22 mouse cellular contexts compared by ENCODE assay signal in the genomic region with DNA sequence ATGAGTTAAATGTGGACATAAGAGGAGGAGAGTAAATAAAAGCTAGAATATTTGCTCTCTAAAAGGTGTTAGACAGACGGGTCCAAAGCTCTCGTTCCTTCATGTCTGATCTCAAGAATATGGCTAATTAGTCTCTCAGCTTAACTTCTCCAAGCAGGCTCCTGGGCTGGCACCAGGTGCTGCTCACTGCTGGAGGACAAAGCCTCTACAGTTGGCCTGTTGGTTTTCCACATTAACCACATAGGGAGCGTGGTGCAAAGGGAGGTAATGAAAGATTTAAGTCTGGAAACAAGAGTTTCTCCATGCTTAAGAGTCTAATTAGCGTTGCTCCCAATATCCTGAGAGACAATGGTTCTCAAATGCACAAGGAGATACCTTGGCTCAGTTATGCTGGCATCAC.
DNase-seq lines count a peak whose midpoint lies in the region; ATAC-seq and TF ChIP-seq lines count a peak whose summit lies in the region.
"Had no signal": no experiment of that assay in that cellular context is flagged by ENCODE, and none has a peak within 500 bp of the region (broad histone marks: within the 10 kb centered on the region; RNA-seq: fewer than 3 reads in every experiment).

No protein-coding gene starts in this region.

- H3K4me3 ChIP-seq in heart, postnatal 0 days (ENCODE audit: low read depth, low read length): no peak overlapping the region
- H3K4me3 ChIP-seq in heart, embryonic 12.5 days: no peak overlapping the region
- H3K4me3 ChIP-seq in limb, embryonic 12.5 days (replicated peaks): no peak overlapping the region
- H3K4me3 ChIP-seq: embryonic facial prominence, embryonic 13.5 days; embryonic facial prominence, embryonic 15.5 days; erythroblast, embryonic 14.5 days; forebrain, embryonic 10.5 days; forebrain, embryonic 12.5 days had no signal

- no peak for TF ChIP-seq EP300 in heart, postnatal 0 days (IDR thresholded peaks at IDR 0.05; ENCODE audit: low read depth)

- no peak for ATAC-seq in heart, postnatal 0 days (ENCODE audit: insufficient read depth, low read depth)
- no peak for ATAC-seq in heart, embryonic 12.5 days (ENCODE audit: insufficient number of reproducible peaks, low FRiP score)
- ATAC-seq in limb, embryonic 12.5 days (ENCODE audit: insufficient number of reproducible peaks, insufficient read depth, low FRiP score, low TSS enrichment, low read depth): peak; percentile 31; the same call in 1 of the 2 replicates
- no peak for ATAC-seq in frontal cortex, adult (ENCODE audit: low TSS enrichment)
- ATAC-seq: forebrain, embryonic 16.5 days had no signal

- WGBS in heart, postnatal 0 days: 89% methylated on average over 4 of the region's 4 CpGs
- WGBS in heart, embryonic 12.5 days: 85% methylated on average over 4 of the region's 4 CpGs
- WGBS in limb, embryonic 12.5 days: 38% methylated on average over 4 of the region's 4 CpGs

- DNase-seq in heart, postnatal 0 days (ENCODE audit: low spot score): no peak
- peak; percentile 59 for DNase-seq in brain, embryonic 14.5 days (ENCODE audit: low read depth)
- DNase-seq in forelimb bud, embryonic 11.5 days (ENCODE audit: low read depth, low spot score): peak; percentile 37
- no peak for DNase-seq in frontal cortex, postnatal 14 days (ENCODE audit: low spot score in 2 of 2)
- no peak for DNase-seq in ovary, postnatal 36 days (ENCODE audit: low spot score)
- DNase-seq: adrenal gland, adult 2 months; adrenal gland, postnatal 10 days; adrenal gland, postnatal 25 days; cerebellum, adult 11-12 months; cerebellum, adult 2 months; cerebellum, adult 9-10 months; cerebellum, postnatal 10 days; cerebellum, postnatal 25 days had no signal

- no peak overlapping the region for H3K9ac ChIP-seq in heart, postnatal 0 days (replicated peaks; ENCODE audit: low read depth, low read length)
- H3K9ac ChIP-seq in heart, embryonic 12.5 days: no peak overlapping the region
- H3K9ac ChIP-seq in limb, embryonic 12.5 days (replicated peaks): no peak overlapping the region
- H3K9ac ChIP-seq: embryonic facial prominence, embryonic 13.5 days; embryonic facial prominence, embryonic 15.5 days; forebrain, embryonic 12.5 days had no signal

- H3K9me3 ChIP-seq in heart, postnatal 0 days (replicated peaks; ENCODE audit: control insufficient read depth, low read length): no peaks in the 10 kb centered on the region
- no peaks in the 10 kb centered on the region for H3K9me3 ChIP-seq in heart, embryonic 12.5 days (replicated peaks)
- H3K9me3 ChIP-seq in limb, embryonic 12.5 days: no peaks in the 10 kb centered on the region
- H3K9me3 ChIP-seq: embryonic facial prominence, embryonic 13.5 days; embryonic facial prominence, embryonic 15.5 days; forebrain, embryonic 10.5 days; forebrain, embryonic 12.5 days had no signal

- H3K27me3 ChIP-seq in heart, postnatal 0 days (ENCODE audit: control insufficient read depth, insufficient read depth, low read length): no peaks in the 10 kb centered on the region
- H3K27me3 ChIP-seq in heart, embryonic 12.5 days (replicated peaks): no peaks in the 10 kb centered on the region
- H3K27me3 ChIP-seq in limb, embryonic 12.5 days: no peaks in the 10 kb centered on the region
- H3K27me3 ChIP-seq: embryonic facial prominence, embryonic 13.5 days; embryonic facial prominence, embryonic 15.5 days; forebrain, embryonic 12.5 days had no signal

- H3K27ac ChIP-seq in heart, postnatal 0 days (ENCODE audit: low read depth): 0 out of 2 replicates have a peak overlapping the region, but pooled peaks have one; percentile 3
- H3K27ac ChIP-seq in heart, embryonic 12.5 days (ENCODE audit: poor library complexity, severe bottlenecking): no peak overlapping the region; the same call in 1 of the 2 replicates
- no peak overlapping the region for H3K27ac ChIP-seq in limb, embryonic 12.5 days
- H3K27ac ChIP-seq: embryonic facial prominence, embryonic 13.5 days; embryonic facial prominence, embryonic 15.5 days; forebrain, embryonic 10.5 days; forebrain, embryonic 12.5 days had no signal

- no peak for TF ChIP-seq POLR2A in brain, embryonic 14.5 days (IDR thresholded peaks at IDR 0.05; ENCODE audit: borderline replicate concordance, extremely low read depth, insufficient read depth, insufficient read length, poor library complexity, severe bottlenecking)

- H3K4me2 ChIP-seq in heart, postnatal 0 days (ENCODE audit: low read depth, low read length): no peak overlapping the region
- H3K4me2 ChIP-seq in heart, embryonic 12.5 days: no peak overlapping the region
- H3K4me2 ChIP-seq in limb, embryonic 12.5 days: no peak overlapping the region
- H3K4me2 ChIP-seq: embryonic facial prominence, embryonic 13.5 days; embryonic facial prominence, embryonic 15.5 days; forebrain, embryonic 12.5 days had no signal

- peaks cover 13% of the 10 kb centered on the region; the same call in 1 of the 2 replicates for H3K36me3 ChIP-seq in heart, postnatal 0 days (replicated peaks; ENCODE audit: control insufficient read depth, insufficient read depth, low read length)
- peaks cover 28% of the 10 kb centered on the region for H3K36me3 ChIP-seq in heart, embryonic 12.5 days
- no peaks in the 10 kb centered on the region for H3K36me3 ChIP-seq in limb, embryonic 12.5 days
- H3K36me3 ChIP-seq: embryonic facial prominence, embryonic 15.5 days had no signal

- H3K4me1 ChIP-seq in heart, postnatal 0 days (ENCODE audit: control insufficient read depth, insufficient read depth): peaks cover 6% of the 10 kb centered on the region
- H3K4me1 ChIP-seq in heart, embryonic 12.5 days (replicated peaks): peaks cover 18% of the 10 kb centered on the region; the same call in 1 of the 2 replicates
- peaks cover 23% of the 10 kb centered on the region for H3K4me1 ChIP-seq in limb, embryonic 12.5 days (replicated peaks)

- no peak for TF ChIP-seq CTCF in heart, postnatal 0 days (IDR thresholded peaks at IDR 0.05; ENCODE audit: low read depth)
- no peak for TF ChIP-seq CTCF in brain, embryonic 14.5 days (IDR thresholded peaks at IDR 0.05; ENCODE audit: borderline replicate concordance, extremely low read depth, insufficient read depth, insufficient read length)

Comparison
In these comparisons a context has a peak if more than half of its experiments do, and no peak if none do; other contexts are left out.
1. DNase-seq: peak in brain, embryonic 14.5 days (single experiment) and forelimb bud, embryonic 11.5 days (single experiment); none in heart, postnatal 0 days (single experiment), frontal cortex, postnatal 14 days (0 of 2) and ovary, postnatal 36 days (single experiment).